Mouse (Mus musculus) bone marrow macrophage, adult 2 months (primary cell): ENCODE data around the gene Gramd4.

ENCODE experiments used
- CTCF ChIP-seq: IDR thresholded peaks from 2 replicates; pipeline ENCODE4 v1.5.1; 2012; ENCODE audit warnings: low read depth, mild to moderate bottlenecking, low read length, moderate library complexity
- POLR2A ChIP-seq: IDR thresholded peaks from 2 replicates; pipeline ENCODE4 v1.6.1; 2012; ENCODE audit warnings: mild to moderate bottlenecking, low read depth, low read length, borderline replicate concordance

GRCm38 (mm10) chr15:86079876-86080275 is 22.4 kb downstream of the Gramd4 start:
- TF ChIP-seq CTCF: no peak
- no peak for TF ChIP-seq POLR2A
